Mouse (Mus musculus) liver, embryonic 14.5 days (tissue): Measurements from ENCODE around the gene Coq8a. TPM values are rescaled to one million over a fixed set of nuclear protein-coding genes. Genes with fewer than 3 reads are reported as not detected.
A peak's percentile ranks its signal among the peaks of the same experiment; 100 is the strongest.

Experiments
- ATAC-seq: fragments of 200-750 bp; cut with Nextera tagmentation; 2 replicates; pipeline ENCODE4 v1.8.0; 2017; ENCODE audit warnings: moderate number of reproducible peaks, mild to moderate bottlenecking, moderate library complexity; ENCODE audit not compliant: insufficient read depth
- DNase-seq, 3 experiments: peaks; one replicate each; pipeline ENCODE4 v3.0.0-alpha.2; 2012 to 2013; ENCODE audit warnings: low read depth in 3 of 3, low spot score in 3 of 3
- H3K27ac ChIP-seq: fragments of 300-500 bp; sonication (generic); 2 replicates; pipeline ENCODE4 v1.5.1; 2014; ENCODE audit warnings: moderate library complexity, mild to moderate bottlenecking, control low read depth, inconsistent platforms
- H3K27me3 ChIP-seq: fragments of 300-500 bp; sonication (generic); 2 replicates; pipeline ENCODE4 v1.6.1; 2014; ENCODE audit warnings: mild to moderate bottlenecking, low read length, moderate library complexity; ENCODE audit not compliant: control insufficient read depth, insufficient read depth
- H3K36me3 ChIP-seq: fragments of 300-500 bp; sonication (generic); replicated peaks from 2 replicates; pipeline ENCODE4 v1.6.1; 2014; ENCODE audit warnings: low read depth; ENCODE audit not compliant: control insufficient read depth, insufficient read depth
- H3K4me1 ChIP-seq, 2 experiments: fragments of 200-500 bp in 1 of 2; fragments of 300-500 bp in 1 of 2; sonication (generic) in 1 of 2; replicated peaks; 2 replicates each; pipeline ENCODE4 v1.6.1; 2012 to 2014; ENCODE audit warnings: antibody characterized with exemption in 1 of 2, inconsistent platforms in 1 of 2, low read length in 1 of 2; ENCODE audit not compliant: control insufficient read depth in 2 of 2, insufficient read depth in 2 of 2
- H3K4me2 ChIP-seq: fragments of 300-500 bp; sonication (generic); 2 replicates; pipeline ENCODE4 v1.6.1; 2014; ENCODE audit warnings: low read depth, mild to moderate bottlenecking, control low read depth, moderate library complexity
- H3K4me3 ChIP-seq, 2 experiments: fragments of 200-500 bp in 1 of 2; fragments of 300-500 bp in 1 of 2; sonication (generic) in 1 of 2; 2 replicates each; pipeline ENCODE4 v1.5.1; 2012 to 2014; ENCODE audit warnings: low read depth in 2 of 2, low read length in 2 of 2, mild to moderate bottlenecking in 2 of 2, control low read depth in 1 of 2, inconsistent platforms in 1 of 2, moderate library complexity in 1 of 2; ENCODE audit not compliant: insufficient read depth in 1 of 2
- H3K9ac ChIP-seq: fragments of 300-500 bp; sonication (generic); replicated peaks from 2 replicates; pipeline ENCODE4 v1.6.1; 2014; ENCODE audit warnings: mild to moderate bottlenecking, control low read depth, moderate library complexity
- H3K9me3 ChIP-seq: fragments of 300-500 bp; sonication (generic); 2 replicates; pipeline ENCODE4 v1.6.1; 2016; ENCODE audit warnings: low read length, mixed read lengths; ENCODE audit not compliant: control insufficient read depth
- CTCF ChIP-seq: IDR thresholded peaks from 2 replicates; pipeline ENCODE4 v1.5.1; 2016; ENCODE audit warnings: antibody characterized with exemption, low read depth, control low read depth
- EP300 ChIP-seq: IDR thresholded peaks from 2 replicates; pipeline ENCODE4 v1.6.1; 2016; ENCODE audit warnings: antibody characterized with exemption, low read depth
- WGBS: fragments of 180-500 bp; shearing (Covaris S2); extraction: QIAGEN DNeasy Blood & Tissue Kit; methylation state at CpG from one replicate; pipeline ENCODE4 v1.1.7; 2014; ENCODE audit not compliant: insufficient replicate concordance; 5-methylcytosine and 5-hydroxymethylcytosine counted together
- polyA plus RNA-seq, 2 experiments: library from polyadenylated mRNA; depleted of rRNA in 1 of 2; stranded (reverse) in 1 of 2; unstranded in 1 of 2; fragments of >200 nt; fragmentation: Nextera tagmentation in 1 of 2; extraction: Ambion mirVana in 1 of 2; gene quantifications; 2 replicates each; pipeline versions ENCODE4 v1.2.1 to v1.2.3; 2012 to 2014

Coq8a gene
- polyA plus RNA-seq, 2 experiments = 3.8 to 14.3 TPM

GRCm38 (mm10) chr1:180128077-180128792, 71.2 kb downstream of the Coq8a start:
- Histone ChIP-seq H3K9me3 (no peaks in the 10 kb centered on the region), H3K27ac (no peak overlapping the region), H3K27me3 (no peaks in the 10 kb centered on the region), H3K36me3 (no peaks in the 10 kb centered on the region), H3K4me2 (no peak overlapping the region), H3K9ac (no peak overlapping the region), H3K4me1 (no peaks in the 10 kb centered on the region), H3K4me3 (no peak overlapping the region)
- TF ChIP-seq EP300 = no peak
- TF ChIP-seq CTCF = no peak
- WGBS = 89% methylated on average over 5 of the region's 5 CpGs
- DNase-seq (no peak), ATAC-seq (no peak)

DNA sequence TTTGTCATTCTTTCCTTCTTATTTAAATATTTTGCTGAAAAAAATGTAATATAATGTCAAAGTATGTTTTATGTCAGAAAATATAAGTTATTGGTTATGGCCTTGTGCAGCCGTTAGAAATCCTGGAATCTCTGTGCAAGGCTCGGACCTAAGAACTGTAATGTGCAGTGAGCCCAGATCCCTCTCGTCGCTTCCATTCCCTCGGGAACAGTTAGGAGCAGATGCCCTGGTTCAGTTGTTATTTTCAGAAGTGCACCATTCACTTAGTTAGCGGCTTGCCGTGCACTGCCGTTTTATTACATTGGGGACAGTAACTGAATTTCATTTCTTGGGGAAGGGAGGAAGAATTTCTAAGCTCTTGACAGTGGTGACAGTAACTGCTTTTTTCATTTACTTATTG, 81.2 kb downstream of the Coq8a start:
- H3K9me3 ChIP-seq = no peaks in the 10 kb centered on the region
- no peak for DNase-seq
- H3K4me2 ChIP-seq = no peak overlapping the region

DNA sequence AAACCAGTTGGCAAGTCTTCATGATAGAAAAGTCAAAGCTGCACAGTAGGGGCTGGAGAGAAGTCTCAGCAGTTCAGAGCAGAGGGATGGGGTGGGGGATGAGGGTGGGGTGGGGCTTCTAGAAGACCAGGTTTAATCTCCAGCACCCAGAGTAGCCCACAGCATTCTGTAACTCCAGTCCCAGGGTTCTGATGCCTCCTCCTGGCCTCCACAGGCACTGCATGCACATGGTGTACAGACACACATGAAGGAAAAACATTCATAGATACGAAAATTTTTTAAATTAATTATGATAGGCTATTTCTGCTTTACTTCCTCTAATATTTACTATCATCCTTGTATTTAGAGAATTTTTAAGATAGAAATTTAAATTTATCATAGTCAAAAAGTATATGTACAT, 82.9 kb downstream of the Coq8a start:
- DNase-seq (peak in 2 of 3 experiments; percentile 7 to 9), ATAC-seq (no peak)
- no peak overlapping the region for H3K4me3 ChIP-seq
- H3K36me3 ChIP-seq = peaks cover 2% of the 10 kb centered on the region; the same call in 1 of the 2 replicates
- no peaks in the 10 kb centered on the region for H3K27me3 ChIP-seq
- WGBS = 70% methylated on average over 1 of the region's 1 CpGs
- no peak overlapping the region for H3K9ac ChIP-seq
- H3K27ac ChIP-seq = no peak overlapping the region
- H3K9me3 ChIP-seq = no peaks in the 10 kb centered on the region
- H3K4me1 ChIP-seq = no peaks in the 10 kb centered on the region
- H3K4me2 ChIP-seq = no peak overlapping the region
- TF ChIP-seq EP300 (no peak), CTCF (peak; percentile 69)

More for the DNA sequence above, 81.2 kb downstream of the Coq8a start:
- no peak for ATAC-seq
- Histone ChIP-seq H3K36me3 (peaks cover 2% of the 10 kb centered on the region; the same call in 1 of the 2 replicates), H3K27me3 (no peaks in the 10 kb centered on the region), H3K4me1 (no peaks in the 10 kb centered on the region), H3K27ac (no peak overlapping the region), H3K4me3 (no peak overlapping the region), H3K9ac (no peak overlapping the region)
- 90% methylated on average over 8 of the region's 8 CpGs for WGBS
- TF ChIP-seq CTCF = no peak
- no peak for TF ChIP-seq EP300

Other genes with a start within 250 kb of the Coq8a start
- gene Cdc42bpa, start 239.1 kb downstream of the Coq8a start, polyA plus RNA-seq (2012; rRNA removed) = 7.5 and 9.1 TPM in 2 replicates
- gene Cdc42bpa, start 239.1 kb downstream of the Coq8a start, polyA plus RNA-seq (2014; fragmentation: Nextera tagmentation; extraction: Ambion mirVana) = 8.1 and 8.2 TPM in 2 replicates
- gene Psen2, start 63.8 kb upstream of the Coq8a start, polyA plus RNA-seq (2012; rRNA removed) = 15.9 and 18.2 TPM in 2 replicates
- 19.9 and 21.7 TPM in 2 replicates for gene Psen2, start 63.8 kb upstream of the Coq8a start, polyA plus RNA-seq (2014; fragmentation: Nextera tagmentation; extraction: Ambion mirVana)
- gene Itpkb, start 130.9 kb upstream of the Coq8a start, polyA plus RNA-seq (2012; rRNA removed) = 1.1 and 1.3 TPM in 2 replicates
- 0.52 and 0.88 TPM in 2 replicates for gene Itpkb, start 130.9 kb upstream of the Coq8a start, polyA plus RNA-seq (2014; fragmentation: Nextera tagmentation; extraction: Ambion mirVana)